21 mouse cellular contexts compared by ENCODE assay signal in the genomic region with DNA sequence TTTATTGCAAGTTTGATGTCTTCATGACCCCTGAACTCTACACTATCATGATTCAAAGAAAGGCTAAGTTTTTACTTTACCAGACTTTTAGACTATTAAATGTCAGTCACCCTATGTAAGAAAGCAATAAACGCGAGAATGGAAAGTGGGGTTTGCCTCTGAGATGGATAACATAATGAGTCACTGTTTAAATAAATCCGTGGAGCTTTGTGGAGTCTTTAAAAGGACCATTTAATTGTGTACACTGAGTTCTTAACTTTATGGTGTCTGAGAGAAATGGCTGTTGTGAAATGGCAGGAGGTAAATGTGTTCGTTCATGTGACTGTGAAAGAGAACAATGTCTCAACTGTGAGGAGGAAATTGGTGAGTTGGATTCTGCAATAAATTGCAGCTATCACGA.
A peak's percentile ranks its signal among the peaks of the same experiment; 100 is the strongest.
DNase-seq lines count a peak whose midpoint lies in the region; ATAC-seq and TF ChIP-seq lines count a peak whose summit lies in the region.
"Had no signal": no experiment of that assay in that cellular context is flagged by ENCODE, and none has a peak within 500 bp of the region (broad histone marks: within the 10 kb centered on the region; RNA-seq: fewer than 3 reads in every experiment).

No protein-coding gene starts in this region.

- no peak overlapping the region for H3K4me3 ChIP-seq in forebrain, embryonic 12.5 days (replicated peaks)
- H3K4me3 ChIP-seq in forebrain, embryonic 10.5 days, result no peak overlapping the region
- no peak overlapping the region for H3K4me3 ChIP-seq in intestine, embryonic 15.5 days (replicated peaks)
- H3K4me3 ChIP-seq in neural tube, embryonic 13.5 days, result no peak overlapping the region
- H3K4me3 ChIP-seq in gastrocnemius, adult 2 months, result no peak overlapping the region
- H3K4me3 ChIP-seq: embryonic facial prominence, embryonic 13.5 days; heart, adult 2 months; hindbrain, embryonic 12.5 days; midbrain, embryonic 12.5 days had no signal

- no peak for TF ChIP-seq CTCF in brain, embryonic 14.5 days (IDR thresholded peaks at IDR 0.05; ENCODE audit: borderline replicate concordance, extremely low read depth, insufficient read depth, insufficient read length)
- TF ChIP-seq CTCF in gastrocnemius, adult 2 months (IDR thresholded peaks at IDR 0.05), result no peak

- WGBS in forebrain, embryonic 12.5 days, result 11% methylated on average over 5 of the region's 5 CpGs
- WGBS in forebrain, embryonic 10.5 days, result 35% methylated on average over 5 of the region's 5 CpGs
- 22% methylated on average over 5 of the region's 5 CpGs for WGBS in intestine, embryonic 15.5 days
- 7% methylated on average over 5 of the region's 5 CpGs for WGBS in neural tube, embryonic 13.5 days

- no peaks in the 10 kb centered on the region for H3K9me3 ChIP-seq in forebrain, embryonic 12.5 days
- no peaks in the 10 kb centered on the region for H3K9me3 ChIP-seq in forebrain, embryonic 10.5 days
- no peaks in the 10 kb centered on the region for H3K9me3 ChIP-seq in intestine, embryonic 15.5 days
- no peaks in the 10 kb centered on the region for H3K9me3 ChIP-seq in neural tube, embryonic 13.5 days
- H3K9me3 ChIP-seq: embryonic facial prominence, embryonic 13.5 days; hindbrain, embryonic 12.5 days; midbrain, embryonic 12.5 days had no signal

- H3K27me3 ChIP-seq in forebrain, embryonic 12.5 days, result no peaks in the 10 kb centered on the region
- H3K27me3 ChIP-seq in forebrain, embryonic 10.5 days (ENCODE audit: poor library complexity, severe bottlenecking), result no peaks in the 10 kb centered on the region
- H3K27me3 ChIP-seq in intestine, embryonic 15.5 days (replicated peaks), result no peaks in the 10 kb centered on the region
- H3K27me3 ChIP-seq in neural tube, embryonic 13.5 days, result no peaks in the 10 kb centered on the region
- H3K27me3 ChIP-seq: CH12.LX; embryonic facial prominence, embryonic 13.5 days; hindbrain, embryonic 12.5 days; midbrain, embryonic 12.5 days had no signal

- no peaks in the 10 kb centered on the region for H3K36me3 ChIP-seq in forebrain, embryonic 12.5 days (replicated peaks)
- no peaks in the 10 kb centered on the region for H3K36me3 ChIP-seq in forebrain, embryonic 10.5 days (replicated peaks)
- H3K36me3 ChIP-seq in intestine, embryonic 15.5 days, result no peaks in the 10 kb centered on the region
- H3K36me3 ChIP-seq in neural tube, embryonic 13.5 days, result no peaks in the 10 kb centered on the region
- H3K36me3 ChIP-seq: embryonic facial prominence, embryonic 13.5 days; hindbrain, embryonic 12.5 days; midbrain, embryonic 12.5 days had no signal

- no peak overlapping the region for H3K27ac ChIP-seq in forebrain, embryonic 12.5 days
- no peak overlapping the region for H3K27ac ChIP-seq in forebrain, embryonic 10.5 days
- no peak overlapping the region for H3K27ac ChIP-seq in intestine, embryonic 15.5 days
- H3K27ac ChIP-seq in neural tube, embryonic 13.5 days (replicated peaks), result no peak overlapping the region
- no peak overlapping the region for H3K27ac ChIP-seq in gastrocnemius, adult 2 months
- H3K27ac ChIP-seq: embryonic facial prominence, embryonic 13.5 days; heart, adult 2 months; hindbrain, embryonic 12.5 days; macrophage; midbrain, embryonic 12.5 days had no signal

- no peaks in the 10 kb centered on the region for H3K4me1 ChIP-seq in forebrain, embryonic 12.5 days
- no peaks in the 10 kb centered on the region for H3K4me1 ChIP-seq in forebrain, embryonic 10.5 days
- H3K4me1 ChIP-seq in intestine, embryonic 15.5 days (replicated peaks), result no peaks in the 10 kb centered on the region
- H3K4me1 ChIP-seq in neural tube, embryonic 13.5 days (replicated peaks), result no peaks in the 10 kb centered on the region
- H3K4me1 ChIP-seq: embryonic facial prominence, embryonic 13.5 days; hindbrain, embryonic 12.5 days; midbrain, embryonic 12.5 days had no signal

- H3K4me2 ChIP-seq in forebrain, embryonic 12.5 days, result no peak overlapping the region
- H3K4me2 ChIP-seq in intestine, embryonic 15.5 days (replicated peaks), result no peak overlapping the region
- H3K4me2 ChIP-seq in neural tube, embryonic 13.5 days, result no peak overlapping the region
- H3K4me2 ChIP-seq: embryonic facial prominence, embryonic 13.5 days; hindbrain, embryonic 12.5 days; liver, embryonic 11.5 days; midbrain, embryonic 12.5 days had no signal

- ATAC-seq in forebrain, embryonic 12.5 days (ENCODE audit: low FRiP score), result 0 out of 2 replicates have a peak, but pooled peaks have one; percentile 3
- peak; percentile 96 for ATAC-seq in intestine, embryonic 15.5 days
- ATAC-seq in neural tube, embryonic 13.5 days (ENCODE audit: low read depth), result peak; percentile 32; the same call in 1 of the 2 replicates

- H3K9ac ChIP-seq in forebrain, embryonic 12.5 days, result no peak overlapping the region
- no peak overlapping the region for H3K9ac ChIP-seq in intestine, embryonic 15.5 days
- H3K9ac ChIP-seq in neural tube, embryonic 13.5 days, result no peak overlapping the region
- H3K9ac ChIP-seq: embryonic facial prominence, embryonic 13.5 days; hindbrain, embryonic 12.5 days; midbrain, embryonic 12.5 days had no signal

- no peak for TF ChIP-seq POLR2A in brain, embryonic 14.5 days (IDR thresholded peaks at IDR 0.05; ENCODE audit: borderline replicate concordance, extremely low read depth, insufficient read depth, insufficient read length, poor library complexity, severe bottlenecking)

- no peak for DNase-seq in forebrain, embryonic 10.5 days (ENCODE audit: extremely low spot score, low spot score)
- DNase-seq in brain, embryonic 14.5 days (ENCODE audit: low read depth), result peak; percentile 42
- DNase-seq in ovary, postnatal 14 days (ENCODE audit: low spot score), result no peak
- no peak for DNase-seq in gastrocnemius, adult 2 months
- no peak for DNase-seq in gastrocnemius, postnatal 14 days
- DNase-seq: cerebellum, adult 11 months; cerebellum, postnatal 25 days; gastrocnemius, postnatal 10 days; heart, adult 2 months; kidney, postnatal 4 days; lung, adult 2 months; right cerebral cortex, postnatal 14 days had no signal

- intact Hi-C loops in gastrocnemius, adult 2 months (cut with DNase I), result no loop called here
- intact Hi-C loops in gastrocnemius, postnatal 14 days (cut with DNase I; ENCODE audit: low total_unique reads), result no loop called here

Comparison
In these comparisons a context has a peak if more than half of its experiments do, and no peak if none do; other contexts are left out.
1. ATAC-seq: peak in every context shown above with its lines; median percentile 96 in intestine, embryonic 15.5 days; 32 in neural tube, embryonic 13.5 days; 3 in forebrain, embryonic 12.5 days.